Mouse (Mus musculus) heart, embryonic 15.5 days (tissue): ENCODE measurements at regions not wholly inside any gene's neighbourhood (a gene's known extent, or its start where the extent isn't known, plus 50 kb on each side); places are given as distances from the start of the nearest gene placed in this dataset.

Source experiments
- ATAC-seq: fragments of 200-750 bp; cut with Nextera tagmentation; replicated peaks from 2 replicates; pipeline ENCODE4 v1.8.0; 2017; ENCODE audit warnings: low read depth, moderate TSS enrichment; ENCODE audit not compliant: insufficient number of reproducible peaks, insufficient read depth, low FRiP score
- H3K27ac ChIP-seq: fragments of 300-500 bp; sonication (generic); 2 replicates; pipeline ENCODE4 v1.5.1; 2015; ENCODE audit warnings: mild to moderate bottlenecking, inconsistent platforms
- H3K27me3 ChIP-seq: fragments of 300-500 bp; sonication (generic); 2 replicates; pipeline ENCODE4 v1.6.1; 2015; ENCODE audit warnings: inconsistent platforms
- H3K36me3 ChIP-seq: fragments of 300-500 bp; sonication (generic); 2 replicates; pipeline ENCODE4 v1.6.1; 2015; ENCODE audit warnings: mild to moderate bottlenecking, inconsistent platforms
- H3K4me1 ChIP-seq: fragments of 300-500 bp; sonication (generic); replicated peaks from 2 replicates; pipeline ENCODE4 v1.6.1; 2015; ENCODE audit warnings: inconsistent platforms
- H3K4me2 ChIP-seq: fragments of 300-500 bp; sonication (generic); 2 replicates; pipeline ENCODE4 v1.6.1; 2015; ENCODE audit warnings: inconsistent platforms, mild to moderate bottlenecking, moderate library complexity
- H3K4me3 ChIP-seq: fragments of 300-500 bp; sonication (generic); 2 replicates; pipeline ENCODE4 v1.5.1; 2015; ENCODE audit warnings: mild to moderate bottlenecking, inconsistent platforms
- H3K9ac ChIP-seq: fragments of 300-500 bp; sonication (generic); 2 replicates; pipeline ENCODE4 v1.6.1; 2015; ENCODE audit warnings: mild to moderate bottlenecking, inconsistent platforms
- H3K9me3 ChIP-seq: fragments of 300-500 bp; sonication (generic); replicated peaks from 2 replicates; pipeline ENCODE4 v1.6.1; 2016; ENCODE audit warnings: inconsistent platforms
- WGBS: fragments of 180-500 bp; shearing (Covaris S2); methylation state at CpG from one replicate; pipeline ENCODE4 v1.1.7; 2015; ENCODE audit warnings: mixed read lengths; 5-methylcytosine and 5-hydroxymethylcytosine counted together

GRCm38 (mm10) chr2:137289231-137289630 is 172.8 kb upstream of the Jag1 start:
- Histone ChIP-seq H3K4me2 (no peak overlapping the region), H3K4me3 (no peak overlapping the region), H3K27ac (no peak overlapping the region), H3K27me3 (no peaks in the 10 kb centered on the region), H3K4me1 (no peaks in the 10 kb centered on the region), H3K9ac (no peak overlapping the region), H3K9me3 (no peaks in the 10 kb centered on the region), H3K36me3 (no peaks in the 10 kb centered on the region)
- 74% methylated on average over 3 of the region's 3 CpGs for WGBS
- ATAC-seq: no peak

- H3K4me1 ChIP-seq: no peaks in the 10 kb centered on the region; the same call in 1 of the 2 replicates
- H3K4me2 ChIP-seq: no peak overlapping the region
- no peak overlapping the region for H3K9ac ChIP-seq
- H3K4me3 ChIP-seq: no peak overlapping the region
- WGBS: 51% methylated on average over 5 of the region's 5 CpGs
- no peak for ATAC-seq
- H3K9me3 ChIP-seq: no peaks in the 10 kb centered on the region
- no peak overlapping the region for H3K27ac ChIP-seq
- H3K27me3 ChIP-seq: no peaks in the 10 kb centered on the region
- no peaks in the 10 kb centered on the region for H3K36me3 ChIP-seq
Observed at GRCm38 (mm10) chr2:137271575-137272180, 155.2 kb upstream of the Jag1 start.

- Histone ChIP-seq H3K4me2 (no peak overlapping the region), H3K27me3 (no peaks in the 10 kb centered on the region), H3K9me3 (no peaks in the 10 kb centered on the region), H3K27ac (no peak overlapping the region), H3K9ac (no peak overlapping the region), H3K4me1 (no peaks in the 10 kb centered on the region), H3K36me3 (no peaks in the 10 kb centered on the region), H3K4me3 (no peak overlapping the region)
- WGBS: 55% methylated on average over 2 of the region's 2 CpGs
- ATAC-seq: no peak
Observed at GRCm38 (mm10) chr2:137262911-137263310, 146.5 kb upstream of the Jag1 start.

GRCm38 (mm10) chr2:137257847-137258515 is 141.5 kb upstream of the Jag1 start:
- Histone ChIP-seq H3K4me2 (no peak overlapping the region), H3K9me3 (no peaks in the 10 kb centered on the region), H3K36me3 (no peaks in the 10 kb centered on the region), H3K4me1 (no peaks in the 10 kb centered on the region), H3K9ac (no peak overlapping the region), H3K27ac (no peak overlapping the region), H3K27me3 (no peaks in the 10 kb centered on the region), H3K4me3 (no peak overlapping the region)
- WGBS: 91% methylated on average over 8 of the region's 8 CpGs
- no peak for ATAC-seq

- no peak for ATAC-seq
- Histone ChIP-seq H3K27me3 (no peaks in the 10 kb centered on the region), H3K4me1 (no peaks in the 10 kb centered on the region), H3K9me3 (no peaks in the 10 kb centered on the region), H3K27ac (no peak overlapping the region), H3K9ac (no peak overlapping the region), H3K36me3 (no peaks in the 10 kb centered on the region), H3K4me3 (no peak overlapping the region), H3K4me2 (no peak overlapping the region)
- WGBS: 69% methylated on average over 7 of the region's 7 CpGs
Observed at GRCm38 (mm10) chr2:137247931-137248330, 131.5 kb upstream of the Jag1 start.

GRCm38 (mm10) chr2:137244370-137244769 is 127.9 kb upstream of the Jag1 start:
- no peaks in the 10 kb centered on the region for H3K9me3 ChIP-seq
- H3K4me1 ChIP-seq: no peaks in the 10 kb centered on the region
- H3K27ac ChIP-seq: no peak overlapping the region
- no peak overlapping the region for H3K4me3 ChIP-seq
- WGBS: 81% methylated on average over 6 of the region's 6 CpGs
- H3K9ac ChIP-seq: no peak overlapping the region
- H3K36me3 ChIP-seq: no peaks in the 10 kb centered on the region
- H3K27me3 ChIP-seq: no peaks in the 10 kb centered on the region
- H3K4me2 ChIP-seq: no peak overlapping the region
- no peak for ATAC-seq

- no peak overlapping the region for H3K27ac ChIP-seq
- 39% methylated on average over 5 of the region's 5 CpGs for WGBS
- H3K4me2 ChIP-seq: no peak overlapping the region
- ATAC-seq: no peak
- H3K4me3 ChIP-seq: no peak overlapping the region
- H3K9ac ChIP-seq: no peak overlapping the region
- no peaks in the 10 kb centered on the region for H3K36me3 ChIP-seq
- no peaks in the 10 kb centered on the region for H3K9me3 ChIP-seq
- no peaks in the 10 kb centered on the region for H3K27me3 ChIP-seq
- H3K4me1 ChIP-seq: no peaks in the 10 kb centered on the region
Observed at GRCm38 (mm10) chr2:137243914-137244313, 127.5 kb upstream of the Jag1 start.

GRCm38 (mm10) chr2:137236961-137237360 is 120.5 kb upstream of the Jag1 start:
- Histone ChIP-seq H3K4me1 (no peaks in the 10 kb centered on the region), H3K36me3 (no peaks in the 10 kb centered on the region), H3K27ac (no peak overlapping the region), H3K9ac (no peak overlapping the region), H3K4me3 (no peak overlapping the region), H3K9me3 (no peaks in the 10 kb centered on the region), H3K27me3 (no peaks in the 10 kb centered on the region), H3K4me2 (no peak overlapping the region)
- no peak for ATAC-seq
- 63% methylated on average over 3 of the region's 3 CpGs for WGBS

- no peaks in the 10 kb centered on the region for H3K4me1 ChIP-seq
- ATAC-seq: no peak
Observed at GRCm38 (mm10) chr2:137233936-137234335, 117.5 kb upstream of the Jag1 start.

GRCm38 (mm10) chr2:137231161-137231560 is 114.7 kb upstream of the Jag1 start:
- H3K4me3 ChIP-seq: no peak overlapping the region
- H3K27ac ChIP-seq: no peak overlapping the region
- no peak overlapping the region for H3K4me2 ChIP-seq
- H3K36me3 ChIP-seq: no peaks in the 10 kb centered on the region
- no peaks in the 10 kb centered on the region for H3K27me3 ChIP-seq
- no peaks in the 10 kb centered on the region for H3K9me3 ChIP-seq
- no peak for ATAC-seq
- no peaks in the 10 kb centered on the region for H3K4me1 ChIP-seq
- no peak overlapping the region for H3K9ac ChIP-seq

More at GRCm38 (mm10) chr2:137233936-137234335, 117.5 kb upstream of the Jag1 start:
- Histone ChIP-seq H3K27ac (no peak overlapping the region), H3K4me3 (no peak overlapping the region), H3K9me3 (no peaks in the 10 kb centered on the region), H3K27me3 (no peaks in the 10 kb centered on the region), H3K9ac (no peak overlapping the region), H3K4me2 (no peak overlapping the region), H3K36me3 (no peaks in the 10 kb centered on the region)
- 71% methylated on average over 3 of the region's 3 CpGs for WGBS

- Histone ChIP-seq H3K4me2 (no peak overlapping the region), H3K4me3 (no peak overlapping the region), H3K9ac (no peak overlapping the region), H3K36me3 (no peaks in the 10 kb centered on the region), H3K27me3 (no peaks in the 10 kb centered on the region), H3K9me3 (no peaks in the 10 kb centered on the region), H3K27ac (no peak overlapping the region), H3K4me1 (no peaks in the 10 kb centered on the region)
- no peak for ATAC-seq
- WGBS: 84% methylated on average over 1 of the region's 1 CpGs
Observed at GRCm38 (mm10) chr2:137229422-137230069, 113.1 kb upstream of the Jag1 start.

GRCm38 (mm10) chr2:137227495-137227894 is 111.1 kb upstream of the Jag1 start:
- Histone ChIP-seq H3K4me2 (no peak overlapping the region), H3K4me3 (no peak overlapping the region), H3K27me3 (no peaks in the 10 kb centered on the region), H3K36me3 (no peaks in the 10 kb centered on the region), H3K9ac (no peak overlapping the region), H3K27ac (no peak overlapping the region), H3K4me1 (no peaks in the 10 kb centered on the region), H3K9me3 (no peaks in the 10 kb centered on the region)
- 81% methylated on average over 4 of the region's 4 CpGs for WGBS
- no peak for ATAC-seq
